Mouse (Mus musculus) activated CD4-positive, CD25-positive, alpha-beta regulatory T cell, adult 4 months (primary cell): ENCODE measurements around the gene Yars. TPM values are rescaled to one million over a fixed set of nuclear protein-coding genes. Genes with fewer than 3 reads are reported as not detected.

Source experiments
- ATAC-seq: one replicate; pipeline ENCODE4 v1.8.0; 2017
- polyA plus RNA-seq, 2 experiments: library from polyadenylated mRNA; unstranded; fragments of 100-300 nt; shearing (Covaris generic); gene quantifications; one replicate each; pipeline ENCODE4 v1.2.1; 2017

Yars gene
- polyA plus RNA-seq, 2 experiments from 2014 or later = 26.3 to 28.5 TPM

DNA sequence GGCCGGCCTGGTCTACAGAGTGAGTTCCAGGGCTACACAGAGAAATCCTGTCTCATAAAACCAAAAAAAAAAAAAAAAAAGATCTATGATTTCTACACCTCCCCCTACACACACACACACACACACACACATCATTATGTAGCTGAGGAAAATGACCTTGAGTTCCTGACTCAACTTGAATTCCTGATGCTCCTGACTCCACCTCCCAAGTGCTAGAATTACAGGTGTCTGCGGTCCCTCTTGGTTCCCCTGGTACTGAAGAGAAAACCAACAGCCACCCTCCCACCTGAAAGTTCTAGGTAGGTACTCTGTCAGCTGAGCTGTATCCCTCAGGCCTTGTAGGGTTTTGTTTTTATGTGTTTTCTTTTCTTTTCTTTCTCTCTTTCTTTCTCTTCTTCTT lies 62.9 kb downstream of the Yars start:
- ATAC-seq = no peak

DNA sequence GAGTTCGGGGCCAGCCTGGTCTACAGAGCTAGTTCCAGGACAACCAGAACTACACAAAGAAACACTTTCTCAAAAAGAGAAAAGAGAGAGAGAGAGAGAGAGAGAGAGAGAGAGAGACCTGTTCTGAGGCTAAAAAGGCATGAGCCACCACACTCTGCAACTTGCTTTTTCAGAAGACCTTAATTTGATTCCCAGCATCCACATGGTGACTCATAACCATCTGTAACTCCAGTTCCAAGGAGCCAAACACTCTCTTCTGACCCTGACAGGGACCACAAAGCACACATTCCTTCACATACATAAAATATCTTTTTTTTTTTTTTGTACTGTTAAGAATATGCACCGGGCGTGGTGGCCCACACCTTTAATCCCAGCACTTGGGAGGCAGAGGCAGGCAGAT lies 65.0 kb downstream of the Yars start:
- ATAC-seq = no peak

DNA sequence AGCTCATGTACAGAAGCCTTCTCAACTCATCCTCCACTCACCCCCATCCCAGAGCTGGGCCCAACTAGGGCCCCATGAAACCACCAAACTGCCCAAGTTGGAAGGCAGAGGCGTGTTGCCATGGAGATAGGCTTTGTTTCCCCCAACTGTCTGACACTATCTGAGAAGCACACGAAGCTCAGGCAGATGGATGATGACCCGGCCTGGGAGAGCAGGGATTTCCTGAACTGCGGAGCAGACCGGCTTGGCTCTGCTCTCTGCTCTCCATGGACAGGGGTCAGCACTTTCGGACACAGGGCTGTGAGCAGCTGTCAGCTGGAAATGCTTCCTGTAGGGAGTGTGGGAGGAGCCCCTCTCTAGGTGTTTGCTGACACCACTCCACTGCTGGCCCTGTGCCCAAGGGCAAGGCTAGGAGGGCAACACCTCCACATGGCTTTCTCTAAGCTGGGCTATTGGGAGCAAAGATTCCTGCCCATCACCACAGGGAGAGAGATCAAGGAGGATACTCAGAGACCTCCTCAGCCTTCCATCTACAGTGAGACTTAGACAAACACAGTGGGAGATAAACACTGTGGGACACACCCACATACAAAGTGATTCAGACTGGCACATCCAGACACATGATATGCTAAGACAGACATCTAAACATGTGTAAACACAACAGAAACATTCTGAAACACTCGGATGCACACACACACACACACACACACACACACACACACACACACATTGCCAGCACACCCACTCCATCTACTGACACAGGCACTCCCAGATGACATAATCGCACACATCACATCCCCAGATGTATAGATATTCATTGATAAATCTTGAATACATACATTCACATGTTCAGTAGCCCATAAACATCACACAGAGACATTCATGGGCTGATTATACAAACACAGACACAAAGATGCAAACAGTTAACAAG lies 67.2 kb downstream of the Yars start:
- ATAC-seq = peak; percentile 54

DNA sequence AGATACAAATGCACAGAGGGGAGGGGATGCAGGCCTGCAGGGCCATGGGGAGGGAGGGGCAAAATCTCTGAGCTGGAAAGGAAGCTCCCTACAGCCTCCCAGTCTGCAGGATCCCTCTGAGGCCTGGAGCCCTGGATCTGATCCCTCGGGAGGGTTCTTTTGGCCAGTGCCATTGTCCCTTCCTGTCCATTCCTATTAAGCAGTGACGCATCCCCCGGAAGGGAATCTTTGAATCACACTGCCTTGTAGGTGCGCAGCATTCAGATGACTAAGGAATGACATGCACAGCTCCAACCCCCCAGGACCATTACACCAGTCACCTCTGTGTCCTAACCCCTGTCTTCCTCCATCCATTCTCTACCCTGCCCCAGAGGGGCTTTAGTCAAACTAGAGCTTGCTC lies 69.5 kb downstream of the Yars start:
- ATAC-seq = no peak

DNA sequence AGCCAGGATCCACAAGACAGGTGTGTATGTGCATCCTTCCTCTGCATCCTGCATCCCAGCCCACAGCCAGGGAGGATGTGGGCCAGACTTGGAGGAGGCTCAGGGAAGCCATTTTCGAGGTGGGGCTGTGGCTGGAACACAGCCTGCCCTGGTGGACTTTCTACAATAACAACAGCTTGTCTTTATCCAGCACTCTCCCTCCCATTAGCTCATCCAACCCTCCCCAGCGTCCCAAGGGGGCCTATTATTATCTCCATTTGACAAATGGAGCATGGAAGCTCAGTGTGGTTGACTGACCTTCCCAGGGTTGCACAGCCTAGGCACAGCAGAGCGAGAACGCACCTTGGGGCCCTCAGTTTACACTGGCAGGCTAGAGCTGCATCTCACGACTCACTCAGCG lies 71.1 kb downstream of the Yars start:
- no peak for ATAC-seq

DNA sequence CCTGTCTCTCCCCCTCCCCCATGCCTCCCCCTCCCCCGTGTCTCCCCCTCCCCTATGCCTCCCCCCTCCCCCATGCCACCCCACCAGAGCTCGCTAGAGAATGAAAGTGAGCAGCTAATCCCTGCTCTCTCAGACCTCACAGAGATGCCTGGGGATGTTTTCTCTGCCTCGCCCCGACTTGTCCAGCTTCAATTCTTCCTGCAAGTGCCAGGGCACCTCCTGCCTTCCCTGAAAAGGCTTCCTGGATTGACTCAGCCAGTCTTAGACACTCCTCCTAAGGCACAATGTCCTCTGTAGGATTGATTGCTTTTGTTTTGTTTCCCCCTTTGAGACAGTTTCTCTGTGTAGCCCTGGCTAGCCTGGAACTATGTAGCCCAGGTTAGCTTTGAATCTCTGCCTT lies 71.6 kb downstream of the Yars start, which contains the start of gene C77080:
Gene C77080 (minus strand): TSS at position 209 of the 400 bp plus-strand sequence.
- ATAC-seq = no peak

DNA sequence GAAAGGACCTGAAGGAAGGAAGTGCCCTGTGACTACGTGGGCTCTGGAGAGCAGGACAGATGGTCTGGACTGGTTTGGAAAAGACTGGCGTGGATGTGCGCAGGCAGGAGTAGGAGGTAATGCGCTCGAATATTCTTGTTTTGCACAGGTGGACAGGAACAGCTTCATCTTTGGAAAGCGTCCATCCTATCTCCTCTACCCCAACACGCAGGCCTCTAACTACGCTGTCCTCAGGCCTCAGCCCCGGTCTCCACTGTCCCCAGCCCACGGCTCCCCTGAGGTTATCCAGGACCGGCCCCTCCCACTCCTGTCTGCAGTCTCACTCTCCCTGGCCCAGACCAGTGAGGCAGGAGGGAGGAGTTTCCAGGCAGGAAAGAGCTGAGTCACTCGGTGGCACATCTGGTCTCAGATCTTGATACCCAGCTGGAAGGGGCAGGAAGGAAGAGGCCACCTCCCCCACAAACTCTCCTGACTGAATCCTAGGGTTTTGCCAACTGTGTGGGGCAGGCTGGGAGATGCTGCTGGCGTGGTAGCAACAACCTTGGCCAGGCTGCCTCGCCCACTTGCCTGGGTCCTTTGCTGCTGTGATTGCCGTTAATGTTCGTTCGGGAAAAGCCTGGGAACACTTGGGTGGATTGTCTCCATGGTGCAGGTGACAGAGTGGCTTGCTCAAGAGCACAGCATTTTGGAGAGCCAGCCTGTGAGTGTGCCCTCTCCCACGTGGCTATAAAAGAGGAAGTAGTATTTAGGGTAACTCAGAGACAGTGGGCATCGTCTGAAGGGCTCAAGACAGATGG lies 73.9 kb downstream of the Yars start:
- ATAC-seq = peak; percentile 40

DNA sequence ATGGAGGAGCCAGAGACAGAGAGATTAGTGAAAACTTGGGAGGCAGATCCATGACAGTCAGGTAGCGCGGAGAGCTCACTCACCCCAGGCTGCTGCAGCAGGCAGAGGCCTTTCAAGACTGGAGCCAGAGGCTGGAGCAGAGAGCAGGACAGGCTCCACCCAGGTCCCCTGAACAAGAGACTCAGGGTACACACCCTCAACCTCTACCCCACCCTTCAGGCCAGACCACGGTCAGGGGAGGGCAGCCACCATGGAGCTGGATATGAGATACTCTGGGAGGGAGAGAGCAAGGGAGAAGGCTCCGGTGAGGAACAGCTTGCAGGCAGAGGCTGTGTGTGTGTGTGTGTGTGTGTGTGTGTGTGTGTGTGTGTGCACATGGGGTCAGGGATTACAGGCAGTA lies 76.6 kb downstream of the Yars start:
- ATAC-seq = no peak

DNA sequence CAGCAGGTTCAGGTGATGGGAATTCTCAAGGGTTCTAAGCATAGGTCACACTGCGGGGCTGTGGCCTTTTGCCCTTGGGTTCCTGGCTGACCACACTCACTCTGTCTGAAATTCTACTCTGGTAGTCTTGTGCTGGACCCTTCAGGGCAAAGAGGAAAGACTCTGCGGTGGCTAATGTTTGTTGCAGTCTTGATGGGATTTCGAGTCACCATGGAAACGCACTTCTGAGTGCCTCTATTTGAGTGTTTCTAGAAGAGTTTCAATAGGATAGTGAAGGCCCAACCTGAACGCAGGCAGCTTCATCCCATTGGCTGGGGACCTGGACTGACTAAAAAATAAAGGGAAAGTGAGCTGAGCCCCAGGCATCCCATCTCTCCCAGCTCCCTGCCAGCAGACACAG lies 77.3 kb downstream of the Yars start:
- ATAC-seq = no peak

DNA sequence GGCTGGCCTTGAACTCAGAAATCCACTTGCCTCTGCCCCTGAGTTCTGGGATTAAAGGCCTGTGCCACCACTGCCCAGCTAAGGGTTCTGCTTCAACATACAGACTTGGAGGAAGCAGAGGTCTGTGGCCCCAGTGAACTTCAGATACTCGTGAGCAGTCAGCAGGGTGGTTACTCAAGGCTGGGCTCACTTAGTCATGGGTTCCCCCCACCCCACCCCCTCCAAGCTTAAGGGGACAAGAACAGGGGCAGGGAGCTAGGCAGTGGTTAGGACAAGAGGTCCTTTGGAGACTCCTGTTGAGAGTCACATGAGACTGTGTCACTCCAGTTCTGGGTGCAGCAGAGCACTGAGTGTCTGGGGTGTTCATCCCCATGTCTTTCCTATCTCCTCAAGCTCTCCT lies 79.1 kb downstream of the Yars start:
- ATAC-seq = no peak

Other genes starting within 250 kb of the Yars start
- under 1 TPM in 1 of 2 experiments, not detected in 1; 0.34 TPM for gene Azin2, start 227.3 kb upstream of the Yars start, polyA plus RNA-seq
- 100 to 1,000 TPM in 1 of 2 experiments, 10 to 100 TPM in 1; 62.4 to 108 TPM for gene Ak2, start 197.8 kb upstream of the Yars start, polyA plus RNA-seq
- gene Rnf19b, start 131.5 kb upstream of the Yars start, polyA plus RNA-seq = 10 to 100 TPM; 18.9 TPM
- gene Tmem54, start 84.2 kb upstream of the Yars start, polyA plus RNA-seq = not detected
- not detected for gene Hpca, start 67.7 kb upstream of the Yars start, polyA plus RNA-seq
- gene Fndc5, start 52.8 kb upstream of the Yars start, polyA plus RNA-seq = under 1 TPM; 0.28 to 0.56 TPM
- gene S100pbp, start within 50 bp of the Yars start, polyA plus RNA-seq = 10 to 100 TPM; 24.4 to 26.3 TPM
- gene C77080, start 71.6 kb downstream of the Yars start, polyA plus RNA-seq = under 1 TPM; 0.20 TPM
- under 1 TPM; 0.46 to 0.48 TPM for gene Sync, start 97.9 kb downstream of the Yars start, polyA plus RNA-seq
- 100 to 1,000 TPM; 309 to 413 TPM for gene Rbbp4, start 145.6 kb downstream of the Yars start, polyA plus RNA-seq
- gene Zbtb8os, start 145.9 kb downstream of the Yars start, polyA plus RNA-seq = 100 to 1,000 TPM; 117 TPM
- gene Zbtb8a, start 188.4 kb downstream of the Yars start, polyA plus RNA-seq = 1 to 10 TPM; 4.4 to 5.3 TPM